Mouse (Mus musculus) C2C12 (cell line): ENCODE measurements around the gene Col23a1.

Experiments
- CEBPB ChIP-seq: IDR thresholded peaks from one replicate; pipeline ENCODE4 v1.6.1; 2011; ENCODE audit warnings: low read depth, mild to moderate bottlenecking, control low read depth, moderate library complexity
- CTCF ChIP-seq: IDR thresholded peaks from one replicate; pipeline ENCODE4 v1.5.1; 2011; ENCODE audit not compliant: control insufficient read depth, insufficient read depth, insufficient read length
- FOSL1 ChIP-seq: IDR thresholded peaks from one replicate; pipeline ENCODE4 v1.8.0; 2011; ENCODE audit warnings: mild to moderate bottlenecking, low read length; ENCODE audit not compliant: poor library complexity, insufficient read depth, severe bottlenecking
- MAX ChIP-seq: IDR thresholded peaks from one replicate; pipeline ENCODE4 v1.6.1; 2011; ENCODE audit warnings: mild to moderate bottlenecking, control low read depth
- MYOD1 ChIP-seq: IDR thresholded peaks from one replicate; pipeline ENCODE4 v1.6.1; 2011; ENCODE audit warnings: low read depth; ENCODE audit not compliant: control insufficient read depth, insufficient read length
- MYOG ChIP-seq: IDR thresholded peaks from one replicate; pipeline ENCODE4 v1.6.1; 2011; ENCODE audit not compliant: control insufficient read depth, insufficient read length; ENCODE audit errors: extremely low read depth
- USF1 ChIP-seq: IDR thresholded peaks from one replicate; pipeline ENCODE4 v1.6.1; 2011; ENCODE audit warnings: low read depth, mild to moderate bottlenecking, control low read depth, moderate library complexity

DNA sequence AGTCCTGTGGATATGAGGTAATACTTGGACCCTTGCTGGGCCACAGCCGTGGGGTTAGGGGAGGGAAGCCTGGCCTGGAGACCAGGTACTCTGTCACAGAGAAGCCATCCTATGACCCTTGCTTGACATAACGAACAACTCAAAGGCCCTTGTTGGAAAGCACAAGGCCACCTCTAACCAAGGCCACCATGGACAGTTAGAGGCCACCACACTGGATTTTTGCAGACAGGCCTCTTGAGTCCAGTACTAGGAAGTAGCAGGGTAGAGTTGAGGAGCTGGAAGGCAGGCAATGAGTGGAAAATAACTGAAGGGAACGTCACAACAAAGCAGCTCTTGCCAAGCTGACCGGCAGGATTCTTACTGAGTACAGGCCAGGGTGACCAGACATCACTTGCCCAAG lies 9.0 kb downstream of the Col23a1 start:
- no peak for TF ChIP-seq CTCF
- TF ChIP-seq CEBPB = no peak
- no peak for TF ChIP-seq MYOD1
- no peak for TF ChIP-seq USF1
- no peak for TF ChIP-seq MYOG
- TF ChIP-seq MAX = no peak
- no peak for TF ChIP-seq FOSL1
